Mouse (Mus musculus) lung, postnatal 0 days (tissue): Measurements from ENCODE around the gene Krt36.

ENCODE experiments used
- CTCF ChIP-seq: IDR thresholded peaks from 2 replicates; pipeline ENCODE4 v1.5.1; 2016; ENCODE audit warnings: antibody characterized with exemption, mild to moderate bottlenecking
- EP300 ChIP-seq: IDR thresholded peaks from 2 replicates; pipeline ENCODE4 v1.6.1; 2016; ENCODE audit warnings: antibody characterized with exemption, mild to moderate bottlenecking, control low read depth

GRCm38 (mm10) chr11:100148615-100149330 is 43.3 kb upstream of the Krt36 start, which contains the start of gene Krt19:
- TF ChIP-seq CTCF (no peak), EP300 (no peak)
